16 mouse cellular contexts compared by ENCODE assay signal in genomic region chr16:17882196-17882595, GRCm38 (mm10). TPM values are rescaled to one million over a fixed set of nuclear protein-coding genes. Genes with fewer than 3 reads are reported as not detected.
"Had no signal": no experiment of that assay in that cellular context is flagged by ENCODE, and none has a peak within 500 bp of the region (broad histone marks: within the 10 kb centered on the region; RNA-seq: fewer than 3 reads in every experiment).

No protein-coding gene starts in this region.

- H3K27ac ChIP-seq: kidney, postnatal 0 days; layer of hippocampus, adult 2 months; limb, embryonic 12.5 days; liver, embryonic 13.5 days; neural tube, embryonic 12.5 days had no signal

- H3K27me3 ChIP-seq: limb, embryonic 12.5 days; liver, embryonic 13.5 days; neural tube, embryonic 12.5 days had no signal

- H3K4me2 ChIP-seq: limb, embryonic 12.5 days; liver, embryonic 13.5 days; neural tube, embryonic 12.5 days had no signal

- H3K4me3 ChIP-seq: layer of hippocampus, adult 2 months; limb, embryonic 12.5 days; liver, embryonic 13.5 days; neural tube, embryonic 12.5 days had no signal

- H3K9me3 ChIP-seq: liver, embryonic 13.5 days; neural tube, embryonic 12.5 days had no signal

- DNase-seq: kidney, adult 9 months; kidney, postnatal 4 days; liver; liver, embryonic 13.5 days; liver, postnatal 0 days; midbrain, embryonic 14.5 days; thymus, postnatal 4 days had no signal

- H3K9ac ChIP-seq: limb, embryonic 12.5 days; liver, embryonic 13.5 days; liver, postnatal 0 days; neural tube, embryonic 12.5 days had no signal

- ATAC-seq: intestine, postnatal 0 days; liver, postnatal 0 days had no signal

RNA-seq across cellular contexts. Expression of gene Gm20518, which starts 9.3 kb away (rescaled TPM):
- polyA plus RNA-seq: intestine, postnatal 0 days; liver, postnatal 0 days had no signal

RNA-seq across cellular contexts. Expression of gene Tssk1, which starts 11.8 kb away (rescaled TPM):
- total RNA-seq: layer of hippocampus, adult 2 months; left cerebral cortex, postnatal 36 days; megakaryocyte progenitor cell, adult 5-6 weeks; neutrophil, adult 5-6 weeks had no signal
- polyA plus RNA-seq: limb, embryonic 12.5 days; liver, embryonic 13.5 days had no signal

RNA-seq across cellular contexts. Expression of gene Tssk2, which starts 16.2 kb away (rescaled TPM):
- total RNA-seq: layer of hippocampus, adult 2 months; layer of hippocampus, postnatal 10 days; left cerebral cortex, postnatal 36 days; megakaryocyte progenitor cell, adult 5-6 weeks; neutrophil, adult 5-6 weeks had no signal
- polyA plus RNA-seq: intestine, postnatal 0 days; kidney, postnatal 0 days; limb, embryonic 12.5 days; liver, embryonic 13.5 days; liver, postnatal 0 days; midbrain, embryonic 14.5 days; neural tube, embryonic 12.5 days had no signal
